Mouse (Mus musculus): ENCODE data around the gene Kazn.

Kazn gene

DNA sequence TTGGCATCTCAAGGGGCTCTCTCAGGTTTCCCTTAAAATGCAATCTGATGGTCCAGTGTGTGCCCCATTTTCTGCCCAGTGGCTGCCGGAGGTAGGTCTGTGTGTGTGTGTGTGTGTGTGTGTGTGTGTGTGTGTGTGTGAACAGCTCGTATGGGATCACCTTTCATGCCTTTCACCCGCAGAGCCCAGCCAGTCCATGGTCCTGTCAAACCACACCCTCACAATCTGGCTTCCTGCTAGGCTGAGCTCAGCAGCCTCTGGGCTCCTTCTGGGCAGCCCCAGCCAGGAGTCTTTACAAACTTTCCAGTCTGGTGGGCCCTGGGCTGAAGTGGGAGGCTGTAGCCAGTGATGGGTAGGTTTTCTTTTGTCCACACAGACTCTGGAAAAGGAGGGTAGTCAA is 75.3 kb downstream of the Kazn start:
- no peak for DNase-seq (ENCODE audit: low spot score)

DNA sequence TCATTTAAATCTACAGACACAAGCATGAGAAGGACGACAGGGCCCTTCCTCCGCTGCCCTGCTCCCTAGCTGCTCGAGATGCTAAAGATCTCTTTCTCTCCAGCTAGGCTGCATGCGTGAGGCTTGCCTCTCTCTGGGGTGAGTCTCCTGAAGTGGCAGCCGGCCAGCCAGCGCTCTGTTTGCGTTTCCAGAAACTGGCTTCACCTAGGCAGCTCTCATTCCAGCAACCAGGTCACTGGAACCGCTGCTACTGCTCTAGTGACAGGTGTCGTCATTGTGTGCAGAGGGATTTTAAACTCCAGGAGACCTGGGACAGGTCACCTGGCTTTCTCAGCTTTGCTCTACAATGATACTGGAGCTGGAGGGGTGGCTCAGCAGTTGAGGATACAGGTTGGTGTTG is 76.5 kb downstream of the Kazn start:
- DNase-seq (ENCODE audit: low spot score): no peak

DNA sequence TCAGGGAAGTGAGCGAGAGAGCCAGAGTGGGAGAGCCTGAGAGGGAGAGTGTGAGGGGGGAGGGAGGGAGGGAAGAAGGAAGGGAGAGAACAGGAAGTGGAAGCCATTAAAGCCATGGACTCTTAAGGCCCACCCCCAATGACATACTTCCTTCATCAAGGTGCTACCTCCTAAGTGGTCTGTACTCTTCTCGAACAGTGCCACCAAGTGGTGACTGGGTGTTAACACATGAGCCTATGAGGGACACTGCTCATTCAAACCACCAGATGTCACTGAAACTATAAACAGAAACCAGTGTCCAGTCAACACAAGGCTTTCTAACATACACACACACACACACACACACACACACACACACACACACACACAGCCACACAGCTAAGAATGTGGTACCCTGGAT is 77.1 kb downstream of the Kazn start:
- DNase-seq (ENCODE audit: low spot score): no peak

DNA sequence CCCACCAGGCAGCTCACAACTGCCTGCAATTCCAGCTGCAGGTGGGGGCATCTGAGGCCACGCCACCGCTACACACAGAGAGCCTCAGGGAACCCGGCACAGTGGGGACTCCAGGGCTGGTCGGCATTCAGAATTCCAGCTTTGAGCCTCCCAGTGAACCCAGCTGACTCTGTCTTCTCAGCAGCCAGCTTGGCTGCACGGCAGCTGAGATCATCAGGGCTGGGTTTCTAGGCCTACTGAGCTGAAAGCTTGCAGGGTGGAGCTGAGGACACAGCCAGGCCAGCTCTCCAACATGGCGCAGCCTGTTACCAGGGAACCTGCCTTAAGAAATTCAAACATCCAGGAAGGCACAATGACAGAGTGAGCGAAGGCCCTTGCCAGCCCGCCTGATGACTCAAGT is 79.2 kb downstream of the Kazn start:
- no peak for DNase-seq (ENCODE audit: low spot score)

DNA sequence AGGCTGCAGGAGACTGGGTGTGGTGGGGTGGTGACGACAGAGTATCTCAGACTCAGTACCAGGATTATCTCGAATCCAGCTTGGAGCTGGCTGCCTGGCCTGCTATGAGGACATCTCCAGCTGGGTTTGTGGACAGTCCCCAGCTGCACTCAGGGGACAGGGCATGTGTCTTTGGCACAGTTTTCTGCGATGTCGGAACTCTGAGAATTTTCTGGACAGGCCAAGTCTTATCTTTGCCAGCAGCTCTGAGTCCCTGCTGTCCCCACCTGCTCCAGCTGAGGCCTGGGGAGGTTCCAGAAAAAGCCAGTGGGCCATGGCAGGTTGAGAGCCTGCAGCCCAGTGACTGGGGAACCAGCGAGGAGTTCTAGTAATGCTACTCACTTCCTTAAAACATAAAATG is 82.7 kb downstream of the Kazn start:
- no peak for DNase-seq (ENCODE audit: low spot score)

DNA sequence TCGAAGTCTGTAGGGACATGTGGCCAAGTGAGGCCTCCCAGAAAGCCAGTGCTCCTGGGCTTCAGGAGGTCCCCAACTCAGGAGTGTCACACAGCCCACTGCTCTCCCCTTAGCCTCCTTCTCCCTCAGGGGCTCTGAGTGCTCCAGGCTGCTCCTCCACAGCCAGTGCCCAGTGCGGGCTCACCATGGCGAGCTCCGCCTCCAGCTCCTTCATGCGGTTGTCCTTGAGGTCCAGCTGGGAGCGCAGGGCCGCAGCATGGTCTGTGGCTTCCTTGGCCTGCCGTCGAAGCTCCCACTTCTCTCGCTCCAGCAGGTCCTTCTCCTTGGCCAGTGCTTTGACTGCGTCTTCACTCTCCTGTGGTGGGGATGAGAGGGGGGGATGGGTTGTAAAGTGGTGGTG is 85.0 kb downstream of the Kazn start:
- DNase-seq (ENCODE audit: low spot score): no peak

DNA sequence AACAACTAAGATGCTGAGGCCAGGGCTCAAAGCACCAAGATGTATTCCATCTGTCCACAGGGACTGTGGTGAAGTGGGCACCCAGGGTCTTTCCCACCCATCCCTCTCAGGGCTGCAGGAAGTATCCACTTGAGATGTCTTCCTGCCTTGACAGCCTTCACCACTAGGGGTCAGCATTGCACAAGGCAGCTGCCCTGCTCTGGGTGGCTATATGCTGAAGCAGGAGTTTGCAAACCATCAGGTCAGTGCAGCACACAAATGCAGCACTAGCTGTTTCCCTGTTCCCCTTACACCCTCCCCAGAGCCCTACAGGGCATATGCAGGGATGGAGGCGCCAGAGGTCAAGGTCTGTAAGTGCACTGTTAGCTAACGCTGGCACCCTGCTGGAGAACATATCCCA is 85.7 kb downstream of the Kazn start:
- peak; percentile 93 for DNase-seq (ENCODE audit: low spot score)

DNA sequence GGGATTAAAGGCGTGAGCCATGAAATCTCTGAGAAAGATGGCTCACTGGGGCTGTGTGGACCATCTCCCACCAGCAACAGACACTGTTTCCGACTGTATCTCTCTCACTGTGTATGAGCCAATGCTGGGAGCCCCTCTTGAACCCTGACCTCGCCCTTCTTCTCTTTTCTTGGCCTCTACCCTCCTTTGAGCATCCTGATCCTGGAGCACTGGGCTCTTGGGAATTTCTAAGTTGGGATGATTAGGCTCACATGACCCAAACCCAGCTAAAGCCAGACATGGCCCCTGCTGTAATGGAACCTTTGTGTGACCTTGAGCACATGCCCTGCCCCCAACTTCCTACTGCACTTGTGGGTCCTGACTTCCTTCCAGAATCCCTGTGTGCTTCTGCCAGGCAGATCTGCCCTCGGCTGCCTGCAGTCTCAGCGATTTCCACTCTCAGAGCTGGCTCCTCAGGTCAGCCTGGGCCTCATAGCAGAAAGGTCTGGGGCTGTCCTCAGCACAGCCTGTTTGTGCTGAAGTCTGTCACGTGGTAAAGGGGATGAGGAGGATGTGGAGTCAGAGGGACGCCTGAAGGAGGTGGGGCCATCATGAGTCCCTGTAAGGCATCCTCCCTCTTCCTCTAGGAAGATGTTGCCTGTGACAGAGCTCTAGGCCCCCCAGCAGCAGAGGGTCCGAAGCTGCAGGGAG is 86.3 kb downstream of the Kazn start:
- DNase-seq (ENCODE audit: low spot score): no peak

DNA sequence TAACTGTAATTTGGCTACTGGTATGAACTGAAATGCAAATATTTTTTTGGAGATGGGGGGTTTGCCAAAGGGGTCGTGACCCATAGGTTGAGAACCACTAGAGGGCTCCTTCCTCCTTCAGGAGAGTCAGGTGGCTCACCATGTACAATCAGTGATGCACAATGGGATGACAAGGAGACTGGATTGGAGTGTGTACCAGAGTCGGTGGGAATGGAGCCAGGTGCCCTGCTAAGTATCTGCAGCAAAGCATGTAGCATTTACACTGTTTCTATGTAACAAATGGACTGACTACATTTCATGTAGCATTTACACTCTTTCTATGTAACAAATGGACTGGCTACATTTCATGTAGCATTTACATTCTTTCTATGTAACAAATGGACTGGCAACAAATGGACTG is 89.1 kb downstream of the Kazn start:
- peak; percentile 69 for DNase-seq (ENCODE audit: low spot score)

DNA sequence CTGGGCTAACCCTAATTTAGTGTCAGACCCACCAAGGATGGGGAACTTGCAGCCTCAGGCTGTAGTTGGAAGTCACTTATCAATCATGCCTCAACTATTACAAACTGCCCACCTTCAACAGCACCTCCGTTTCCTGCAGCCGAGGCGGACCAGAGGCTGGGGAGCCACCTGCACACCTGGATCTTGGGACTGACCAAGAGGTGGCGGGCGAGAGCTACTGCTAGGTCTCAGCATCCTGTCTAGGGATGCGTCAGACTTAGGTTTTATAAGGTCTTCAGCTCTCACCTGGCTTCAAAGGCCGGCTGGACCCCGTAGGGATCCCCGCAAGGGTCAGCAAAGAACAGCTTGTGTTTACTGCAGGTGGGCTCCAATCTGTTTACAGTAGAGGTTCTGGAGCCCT is 90.0 kb downstream of the Kazn start:
- DNase-seq (ENCODE audit: low spot score): no peak

DNA sequence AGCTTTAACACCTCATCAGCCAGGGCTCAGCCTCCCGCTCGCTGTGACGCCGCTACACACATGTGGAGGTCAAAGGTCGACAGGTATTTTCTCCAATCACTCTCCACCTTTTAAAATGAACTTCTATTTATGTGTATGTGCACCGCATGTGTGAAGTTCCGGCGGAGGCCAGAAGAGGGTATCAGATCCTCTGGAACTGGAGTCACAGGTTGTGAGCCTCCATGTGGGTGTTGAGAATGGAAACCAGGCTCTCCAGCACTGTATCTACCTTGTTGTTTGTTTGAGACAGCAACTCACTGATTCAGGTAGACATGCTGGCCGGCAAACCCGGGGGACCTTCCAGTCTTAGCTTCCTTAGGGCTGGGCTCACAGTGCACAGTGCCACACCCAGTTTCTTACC is 91.5 kb downstream of the Kazn start:
- no peak for DNase-seq (ENCODE audit: low spot score)

DNA sequence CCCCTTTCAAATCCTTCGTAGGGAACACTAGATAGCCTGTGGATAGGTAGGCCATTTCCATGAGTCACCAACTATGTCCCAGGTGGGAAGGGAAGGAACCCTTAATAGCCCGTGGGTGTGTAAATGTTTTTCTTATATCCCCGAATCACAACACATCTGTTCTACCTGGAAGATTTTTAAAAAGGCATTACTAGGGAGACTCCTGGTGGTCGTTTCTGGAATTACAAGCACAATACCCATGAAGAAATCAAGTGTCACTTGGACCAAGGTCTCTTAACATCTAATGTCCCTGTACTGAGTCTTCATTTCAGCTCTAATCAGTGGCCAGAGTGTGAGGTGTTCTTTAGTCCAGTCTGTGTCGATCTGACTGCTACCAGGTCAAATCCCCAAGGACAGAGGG is 95.1 kb downstream of the Kazn start:
- no peak for DNase-seq (ENCODE audit: low spot score)

DNA sequence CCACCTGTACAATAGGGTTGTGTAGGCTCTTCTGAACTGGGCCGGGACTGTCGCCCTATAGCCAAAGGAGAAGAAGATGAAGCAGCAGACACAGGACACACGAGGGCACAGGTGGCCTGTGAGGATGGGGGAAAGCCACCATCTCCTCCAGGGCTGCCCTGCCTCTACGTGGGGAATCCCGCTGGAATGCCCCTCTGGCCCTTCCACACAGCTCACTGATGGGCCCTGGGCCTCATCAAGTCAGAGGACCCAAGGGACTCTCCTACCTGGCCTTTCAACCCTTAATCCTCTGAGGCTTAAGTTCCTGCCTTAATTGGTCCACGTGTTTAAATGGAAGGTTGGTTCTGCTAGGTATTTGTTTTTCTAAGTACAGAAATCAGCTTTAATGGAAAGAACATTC is 95.9 kb downstream of the Kazn start:
- DNase-seq (ENCODE audit: low spot score): no peak

DNA sequence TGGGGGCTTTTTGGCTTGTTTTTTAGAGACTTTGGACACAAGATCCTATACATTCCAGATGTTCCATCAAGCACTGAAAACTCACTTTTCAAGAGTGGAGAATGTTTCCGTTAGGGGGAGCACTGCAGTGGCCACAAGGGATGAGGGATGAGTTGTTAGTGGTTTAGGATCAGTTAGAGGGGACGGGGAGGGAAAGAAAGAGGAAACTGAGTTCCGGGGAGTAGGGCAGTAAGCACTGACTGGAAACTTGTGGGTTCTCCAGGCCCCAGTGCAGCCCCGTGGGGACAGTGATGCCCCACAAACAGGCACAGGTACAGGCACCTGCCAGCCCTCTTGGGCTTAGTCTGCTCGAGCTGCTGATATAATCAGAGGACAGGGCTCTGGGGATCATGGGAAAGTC is 99.5 kb downstream of the Kazn start:
- no peak for DNase-seq (ENCODE audit: low spot score)

DNA sequence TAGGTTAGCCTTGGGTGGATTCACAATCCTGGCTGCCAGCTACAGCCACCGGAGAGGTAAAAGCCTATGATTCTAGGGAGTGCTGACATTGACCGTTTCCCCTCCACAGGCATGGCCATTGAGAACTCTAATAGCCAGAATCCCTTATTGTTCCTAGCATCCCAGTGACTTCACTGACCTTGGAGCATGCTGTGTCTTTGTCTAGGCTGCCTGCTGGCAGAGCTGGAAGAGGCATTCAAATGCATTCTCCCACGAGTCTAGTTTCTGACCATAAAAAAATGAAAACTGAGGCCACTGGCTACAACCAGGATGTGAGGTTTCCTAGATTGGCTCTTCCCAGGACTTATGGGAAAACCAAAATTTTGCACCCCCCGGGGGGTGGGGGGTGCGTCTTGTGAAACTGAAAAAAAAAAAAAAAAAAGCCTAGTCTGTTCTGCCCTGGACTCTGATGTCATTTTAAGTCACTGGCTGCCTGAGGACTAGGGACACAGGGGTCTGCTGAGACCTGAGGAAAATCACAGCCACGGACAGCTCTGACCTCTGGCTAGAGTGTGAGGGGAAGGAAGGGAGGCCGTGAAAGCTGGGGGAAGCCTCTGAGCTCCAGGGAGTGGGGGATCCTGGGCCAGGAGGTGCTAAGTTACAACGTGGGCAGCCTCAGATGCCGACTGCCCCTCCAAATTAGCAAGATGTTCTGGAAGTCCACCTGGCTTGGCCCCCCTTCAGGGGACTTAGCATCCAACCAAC is 100.7 kb downstream of the Kazn start:
- DNase-seq (ENCODE audit: low spot score): no peak

DNA sequence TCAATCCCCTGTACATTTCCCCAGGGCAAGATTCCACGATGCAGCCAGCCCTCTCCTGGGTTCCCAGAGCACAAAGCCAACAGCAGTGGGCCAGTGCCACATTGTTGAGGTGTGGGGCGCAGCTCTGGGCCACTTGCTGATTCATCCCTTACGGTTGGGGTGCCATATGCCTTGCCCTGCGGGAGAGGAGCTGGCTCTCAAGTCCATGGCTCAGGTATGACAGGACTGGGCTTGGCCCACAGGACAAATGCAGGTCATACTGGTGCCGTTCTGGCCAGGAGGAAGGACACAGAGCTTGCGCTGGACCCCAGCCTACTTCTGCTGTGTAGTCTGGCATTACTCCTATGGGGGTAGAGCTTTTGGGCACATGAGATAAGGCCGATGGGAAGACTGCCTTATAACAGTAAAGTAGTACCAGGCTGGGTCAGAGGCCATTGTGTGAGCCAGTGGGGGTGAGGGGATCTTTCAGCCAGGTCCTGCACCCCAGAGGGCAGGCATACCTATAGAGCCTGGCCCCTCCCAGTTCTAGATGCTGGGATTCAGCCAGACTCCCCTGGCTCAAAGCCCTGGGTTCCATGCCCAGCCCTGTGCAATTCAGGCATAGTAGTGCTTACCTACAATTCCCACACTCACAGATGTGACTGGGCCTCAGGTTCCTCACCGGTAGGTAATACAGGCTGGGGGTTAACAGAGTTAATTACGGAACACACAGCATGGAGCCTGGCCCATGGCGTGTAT is 102.3 kb downstream of the Kazn start:
- DNase-seq (ENCODE audit: low spot score): no peak

DNA sequence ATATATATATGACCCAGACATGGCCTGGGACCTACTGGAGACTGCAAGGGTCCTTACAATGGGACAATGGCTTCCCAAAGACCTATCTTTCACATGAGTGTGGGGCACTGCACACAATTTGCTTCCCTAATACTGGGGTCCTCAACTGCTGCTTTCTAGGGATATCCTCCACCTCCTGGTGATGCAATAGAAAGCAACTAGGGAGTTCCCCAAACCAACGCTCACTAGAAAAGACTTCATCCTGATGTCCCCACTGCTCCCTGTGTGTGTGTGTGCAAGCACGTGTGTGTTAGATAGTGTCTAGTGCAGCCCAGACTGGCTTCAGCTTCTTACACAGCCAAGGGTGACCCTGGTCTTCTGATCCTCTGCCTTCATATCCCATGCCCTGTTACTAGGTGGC is 103.7 kb downstream of the Kazn start:
- no peak for DNase-seq (ENCODE audit: low spot score)

DNA sequence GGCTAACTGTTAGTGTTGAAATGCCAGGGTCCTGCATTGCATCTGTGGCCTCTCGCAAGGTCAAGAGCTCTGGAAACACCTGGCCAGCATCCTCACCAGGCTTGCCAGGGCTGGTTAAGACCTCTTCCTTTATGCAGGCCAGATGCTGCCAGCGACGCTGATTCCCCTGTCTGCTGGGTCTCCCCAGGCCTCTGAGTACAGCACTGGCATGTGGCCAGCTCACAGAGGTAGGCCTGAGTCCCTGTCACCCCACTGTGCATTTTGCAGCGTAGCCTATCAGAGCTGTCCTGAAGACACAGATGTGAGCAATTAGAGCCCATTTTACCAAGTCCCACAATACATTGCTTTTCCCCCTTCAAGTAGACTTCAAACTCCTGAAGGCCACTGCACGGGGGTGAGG is 109.0 kb downstream of the Kazn start:
- DNase-seq (ENCODE audit: low spot score): no peak

DNA sequence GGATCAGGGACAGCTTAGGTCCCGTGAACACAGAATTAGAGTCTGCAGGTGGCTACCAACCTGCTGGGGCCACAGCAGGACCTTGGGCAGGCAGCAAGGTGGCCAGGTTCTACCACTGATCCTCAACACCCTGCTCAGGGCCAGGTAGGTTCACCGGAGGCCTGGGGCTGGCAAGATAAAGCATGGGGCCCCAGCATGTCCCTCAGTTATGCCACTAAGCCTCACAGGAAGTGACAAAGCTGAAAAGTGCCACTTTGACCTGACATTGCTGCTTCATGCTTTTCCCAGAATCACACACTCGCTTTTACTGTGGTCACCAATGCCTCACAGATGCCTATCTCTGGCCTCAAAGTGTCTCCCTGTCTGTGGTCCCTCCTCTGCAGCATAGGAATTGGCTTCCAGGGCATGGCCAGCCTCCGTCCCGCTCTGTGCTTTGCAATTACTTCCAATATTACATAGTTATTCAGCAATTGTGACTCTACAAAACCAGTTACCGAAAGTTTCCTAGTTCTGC is 111.9 kb downstream of the Kazn start:
- DNase-seq (ENCODE audit: low spot score): no peak

DNA sequence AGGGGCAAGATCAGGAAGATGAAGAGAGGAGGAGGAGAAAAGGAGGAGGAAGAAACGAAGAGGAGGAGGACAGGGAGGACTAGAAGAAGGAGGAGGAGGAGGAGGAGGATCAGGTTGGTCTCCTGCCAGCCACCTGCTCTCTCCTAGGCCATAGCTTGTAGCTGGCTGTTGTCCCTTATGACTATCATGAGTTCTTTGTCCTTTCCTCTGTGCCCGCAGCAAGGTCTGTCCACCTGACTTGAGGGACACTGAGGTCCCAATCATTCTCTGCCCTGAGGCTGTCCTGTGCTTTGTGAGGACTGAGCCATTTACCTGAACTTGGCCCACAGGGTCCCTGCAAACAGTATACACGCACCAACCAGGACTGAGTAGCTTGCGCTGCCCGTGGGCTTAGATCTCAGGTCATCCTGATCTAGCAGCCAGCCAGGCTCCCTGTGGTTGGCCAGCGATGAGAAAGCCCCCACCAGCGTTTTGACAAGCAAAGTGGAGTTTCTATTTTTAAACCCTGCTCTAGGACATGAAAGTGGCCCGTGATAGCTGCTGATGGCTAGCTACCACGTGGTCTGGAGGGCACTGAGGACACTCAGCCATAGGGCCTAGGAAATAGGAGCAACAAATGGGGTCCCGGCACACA is 112.4 kb downstream of the Kazn start:
- no peak for DNase-seq (ENCODE audit: low spot score)

DNA sequence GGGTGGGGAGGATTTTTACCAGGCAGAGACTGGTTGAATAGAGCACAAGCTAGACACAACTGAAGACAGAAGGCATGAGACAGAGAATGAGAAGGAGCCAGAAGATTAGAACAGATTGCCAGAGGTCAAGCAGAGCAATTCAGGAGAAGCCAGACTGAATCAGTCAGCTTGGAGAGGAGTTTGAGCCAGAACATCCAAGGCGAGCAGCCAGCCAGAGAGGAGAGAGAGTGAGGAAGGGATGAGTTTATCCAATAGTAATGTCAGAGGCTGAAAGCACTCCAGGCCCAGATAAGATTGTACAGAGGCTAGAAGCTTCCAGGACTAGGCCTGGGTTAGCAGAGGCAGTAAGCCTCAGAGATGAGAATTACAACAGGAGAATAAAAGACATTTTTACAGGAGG is 118.0 kb downstream of the Kazn start:
- DNase-seq (ENCODE audit: low spot score): no peak

DNA sequence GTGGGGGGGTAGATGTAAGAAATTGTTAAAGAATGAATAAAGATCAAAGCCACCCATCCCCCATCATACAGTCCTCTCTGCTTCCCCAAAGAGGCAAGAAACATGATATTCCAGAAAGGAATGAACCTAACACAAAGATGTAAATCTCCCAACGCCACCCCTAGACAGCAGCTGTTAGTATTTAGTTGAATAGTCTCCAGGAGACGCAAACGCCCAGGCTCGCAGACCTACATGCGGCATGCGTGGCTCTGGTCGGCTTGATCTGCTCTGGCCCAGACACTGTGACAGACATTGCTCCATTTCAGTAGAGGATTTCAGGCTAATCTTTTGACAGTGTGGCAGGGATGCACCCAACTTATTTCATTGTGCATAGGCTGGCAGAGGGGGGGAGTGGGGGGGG is 120.7 kb downstream of the Kazn start:
- no peak for DNase-seq (ENCODE audit: low spot score)

DNA sequence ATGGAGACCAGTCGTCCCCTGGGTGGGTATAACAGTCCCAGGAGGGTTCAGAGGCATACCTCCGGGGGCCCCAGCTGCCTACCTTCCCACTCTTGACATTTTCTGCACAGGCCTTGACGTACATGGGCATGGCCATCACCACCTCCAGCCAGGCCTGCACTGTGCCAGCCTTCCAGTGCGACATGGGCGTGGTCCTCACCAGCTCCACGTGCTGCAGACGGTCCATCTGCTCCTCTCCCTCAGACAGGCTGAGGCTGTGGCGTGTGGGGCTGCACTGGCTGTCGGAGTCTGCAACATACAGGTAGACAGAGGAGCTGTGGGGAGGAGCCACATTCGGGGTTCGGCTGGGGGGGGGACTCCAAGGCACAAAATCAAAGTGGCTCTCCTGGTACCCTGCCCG is 121.2 kb downstream of the Kazn start:
- no peak for DNase-seq (ENCODE audit: low spot score)
